Mouse (Mus musculus): ENCODE data around the gene March7. TPM values are rescaled to one million over a fixed set of nuclear protein-coding genes. Genes with fewer than 3 reads are reported as not detected.
A peak's percentile ranks its signal among the peaks of the same experiment; 100 is the strongest.

Gene March7
- polyA plus RNA-seq, 2 experiments: 59.7 to 77.8 TPM

DNA sequence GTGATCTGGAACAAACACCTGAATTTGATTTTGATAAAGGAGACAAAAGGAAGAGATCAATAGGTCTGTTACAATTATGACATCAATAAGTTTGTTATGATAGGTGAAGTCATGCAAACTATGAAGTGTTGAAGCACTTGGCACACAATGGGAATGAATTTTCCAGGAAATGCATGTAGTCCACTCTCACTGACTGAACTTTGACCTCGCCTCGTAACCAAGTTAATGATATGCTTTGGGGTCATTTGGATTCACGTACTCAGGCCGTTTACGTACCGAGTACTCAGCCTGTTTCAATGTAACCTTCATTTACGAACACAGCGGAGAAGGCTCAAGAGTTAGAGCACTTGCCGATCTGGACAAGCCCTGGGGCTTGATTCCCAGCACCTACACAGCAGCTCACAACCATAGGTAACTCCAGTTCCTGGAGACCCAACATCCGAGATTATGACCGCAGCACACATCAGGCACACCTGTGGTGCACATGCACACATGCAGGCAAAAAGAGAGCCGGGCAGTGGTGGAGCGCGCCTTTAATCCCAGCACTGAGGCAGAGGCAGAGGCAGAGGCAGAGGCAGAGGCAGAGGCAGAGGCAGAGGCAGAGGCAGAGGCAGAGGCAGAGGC is 60.3 kb downstream of the March7 start:
- no peak overlapping the region for H3K4me3 ChIP-seq (replicated peaks; ENCODE audit: low read length)
- H3K27me3 ChIP-seq (ENCODE audit: control insufficient read depth, insufficient read depth, low read length): no peaks in the 10 kb centered on the region
- peaks cover 7% of the 10 kb centered on the region for H3K4me1 ChIP-seq (ENCODE audit: control insufficient read depth, insufficient read depth, low read length)
- DNase-seq (ENCODE audit: low spot score): no peak
- WGBS: 91% methylated on average over 14 of the region's 14 CpGs
- TF ChIP-seq POLR2A (IDR thresholded peaks at IDR 0.05; ENCODE audit: borderline replicate concordance, extremely low read depth, insufficient read depth, insufficient read length): no peak
- H3K4me2 ChIP-seq (replicated peaks; ENCODE audit: low read depth, low read length, severe bottlenecking): no peak overlapping the region
- H3K9ac ChIP-seq (ENCODE audit: low read depth, low read length, severe bottlenecking): no peak overlapping the region
- ATAC-seq (ENCODE audit: low FRiP score, low read depth): no peak
- no peaks in the 10 kb centered on the region for H3K36me3 ChIP-seq (ENCODE audit: control insufficient read depth, insufficient read depth, low read length)
- H3K9me3 ChIP-seq (ENCODE audit: control insufficient read depth, low read length): no peaks in the 10 kb centered on the region
- no peak overlapping the region for H3K27ac ChIP-seq (replicated peaks; ENCODE audit: low read depth, low read length)

DNA sequence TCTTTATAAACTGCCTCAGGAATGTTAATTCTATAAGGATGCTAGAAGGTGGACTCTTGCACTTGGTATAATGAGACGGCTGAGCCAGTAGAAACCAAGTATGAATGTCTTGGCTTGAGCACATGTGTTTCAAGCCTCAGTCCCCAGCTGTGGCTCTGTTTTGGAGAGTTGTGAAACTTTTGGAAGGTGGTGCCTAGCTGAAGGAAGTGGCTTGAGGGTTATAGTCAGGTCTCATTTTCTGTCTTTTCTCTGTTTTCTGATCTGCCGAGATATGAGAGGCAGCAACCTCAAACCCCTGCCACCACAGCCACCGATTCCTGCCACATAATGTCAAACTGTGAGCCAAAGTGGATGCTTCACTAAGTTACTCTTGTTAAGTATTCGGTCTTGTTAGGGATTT is 68.9 kb downstream of the March7 start:
- 90% methylated on average over 4 of the region's 4 CpGs for WGBS
- Histone ChIP-seq H3K4me1 (ENCODE audit: control insufficient read depth, insufficient read depth, low read length) (peaks cover 5% of the 10 kb centered on the region), H3K4me3 (replicated peaks; ENCODE audit: low read length) (no peak overlapping the region), H3K27ac (replicated peaks; ENCODE audit: low read depth, low read length) (no peak overlapping the region), H3K4me2 (replicated peaks; ENCODE audit: low read depth, low read length, severe bottlenecking) (no peak overlapping the region), H3K27me3 (ENCODE audit: control insufficient read depth, insufficient read depth, low read length) (no peaks in the 10 kb centered on the region), H3K9me3 (ENCODE audit: control insufficient read depth, low read length) (no peaks in the 10 kb centered on the region), H3K36me3 (ENCODE audit: control insufficient read depth, insufficient read depth, low read length) (no peaks in the 10 kb centered on the region), H3K9ac (ENCODE audit: low read depth, low read length, severe bottlenecking) (no peak overlapping the region)
- no peak for TF ChIP-seq POLR2A (IDR thresholded peaks at IDR 0.05; ENCODE audit: borderline replicate concordance, extremely low read depth, insufficient read depth, insufficient read length)
- ATAC-seq (ENCODE audit: low FRiP score, low read depth) (no peak), DNase-seq (ENCODE audit: low spot score) (no peak)

DNA sequence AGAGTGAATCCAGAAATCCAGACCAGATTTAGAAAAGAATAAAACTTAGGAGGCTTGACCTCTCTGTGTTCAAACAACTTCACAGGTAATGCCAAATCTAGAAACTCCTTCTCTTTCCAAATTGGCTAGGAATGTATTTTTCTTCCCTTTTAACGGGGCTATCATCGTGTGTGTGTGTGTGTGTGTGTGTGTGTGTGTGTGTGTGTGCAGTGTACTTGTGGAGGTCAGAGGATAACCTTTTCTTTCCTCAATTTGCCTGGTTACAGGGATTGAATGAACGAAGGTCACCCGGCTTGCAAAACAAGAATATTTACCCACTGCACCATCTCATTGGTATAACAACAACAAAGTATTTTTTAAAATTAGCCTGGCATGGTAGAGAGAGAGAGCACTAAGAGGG is 72.9 kb downstream of the March7 start:
- Histone ChIP-seq H3K36me3 (ENCODE audit: control insufficient read depth, insufficient read depth, low read length) (no peaks in the 10 kb centered on the region), H3K4me1 (ENCODE audit: control insufficient read depth, insufficient read depth, low read length) (peaks cover 7% of the 10 kb centered on the region), H3K27ac (replicated peaks; ENCODE audit: low read depth, low read length) (no peak overlapping the region), H3K27me3 (ENCODE audit: control insufficient read depth, insufficient read depth, low read length) (no peaks in the 10 kb centered on the region), H3K4me2 (replicated peaks; ENCODE audit: low read depth, low read length, severe bottlenecking) (peak overlapping the region; percentile 95; the same call in 1 of the 2 replicates), H3K9me3 (ENCODE audit: control insufficient read depth, low read length) (no peaks in the 10 kb centered on the region), H3K9ac (ENCODE audit: low read depth, low read length, severe bottlenecking) (no peak overlapping the region), H3K4me3 (replicated peaks; ENCODE audit: low read length) (peak overlapping the region; percentile 50; the same call in 1 of the 2 replicates)
- TF ChIP-seq POLR2A (IDR thresholded peaks at IDR 0.05; ENCODE audit: borderline replicate concordance, extremely low read depth, insufficient read depth, insufficient read length): no peak
- DNase-seq (ENCODE audit: low spot score) (no peak), ATAC-seq (ENCODE audit: low FRiP score, low read depth) (no peak)
- WGBS: 73% methylated on average over 4 of the region's 4 CpGs

- Histone ChIP-seq H3K36me3 (ENCODE audit: control insufficient read depth, insufficient read depth, low read length) (no peaks in the 10 kb centered on the region), H3K4me1 (ENCODE audit: control insufficient read depth, insufficient read depth, low read length) (peaks cover 7% of the 10 kb centered on the region), H3K9me3 (ENCODE audit: control insufficient read depth, low read length) (no peaks in the 10 kb centered on the region), H3K27me3 (ENCODE audit: control insufficient read depth, insufficient read depth, low read length) (no peaks in the 10 kb centered on the region), H3K4me2 (replicated peaks; ENCODE audit: low read depth, low read length, severe bottlenecking) (peak overlapping the region; percentile 95), H3K4me3 (replicated peaks; ENCODE audit: low read length) (peak overlapping the region; percentile 50), H3K9ac (ENCODE audit: low read depth, low read length, severe bottlenecking) (peak overlapping the region; percentile 74), H3K27ac (replicated peaks; ENCODE audit: low read depth, low read length) (no peak overlapping the region)
- DNase-seq (ENCODE audit: low spot score): no peak
- ATAC-seq (ENCODE audit: low FRiP score, low read depth): peak; percentile 44; the same call in 1 of the 2 replicates
- no peak for TF ChIP-seq POLR2A (IDR thresholded peaks at IDR 0.05; ENCODE audit: borderline replicate concordance, extremely low read depth, insufficient read depth, insufficient read length)
- WGBS: 5% methylated on average over 9 of the region's 9 CpGs
Measured at GRCm38 (mm10) chr2:60283208-60283750, 73.6 kb downstream of the March7 start.

DNA sequence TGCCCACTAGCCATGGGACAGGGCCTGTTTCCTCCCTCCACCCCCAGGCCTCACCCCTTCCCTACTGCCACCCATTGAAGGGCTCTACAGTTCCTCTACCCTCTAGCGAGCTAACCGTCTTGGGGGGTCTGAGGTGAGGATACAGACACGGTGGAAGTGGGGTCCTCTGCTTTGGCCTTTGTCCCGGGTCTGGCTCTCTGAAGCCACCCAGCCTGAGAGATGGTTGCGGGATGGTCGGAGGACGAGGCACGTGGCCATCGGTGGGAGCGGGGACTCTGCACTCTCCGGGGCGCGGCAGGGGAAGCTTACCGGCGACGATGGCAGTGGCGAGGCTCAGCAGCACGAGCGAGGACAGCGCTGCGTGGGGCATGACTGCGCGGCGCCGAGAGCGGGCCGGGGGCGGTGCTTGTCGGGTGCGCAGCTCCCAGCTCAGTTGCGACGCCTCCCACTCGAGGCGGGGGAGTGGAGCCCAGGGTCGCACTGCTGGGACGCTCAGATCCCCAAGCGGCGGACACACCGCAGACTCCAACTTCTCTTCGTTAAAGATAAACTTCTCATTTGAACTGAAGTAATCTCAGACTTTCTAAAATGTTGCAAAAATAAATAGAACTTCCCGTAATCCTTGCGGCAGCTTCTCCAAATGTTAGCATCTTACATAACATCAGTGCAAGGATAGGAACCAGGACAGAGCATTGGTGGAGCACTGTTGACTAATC is 74.2 kb downstream of the March7 start:
- no peak for TF ChIP-seq POLR2A (IDR thresholded peaks at IDR 0.05; ENCODE audit: borderline replicate concordance, extremely low read depth, insufficient read depth, insufficient read length)
- WGBS: under 1% methylated on average over 40 of the region's 42 CpGs
- ATAC-seq (ENCODE audit: low FRiP score, low read depth) (peak; percentile 88), DNase-seq (ENCODE audit: low spot score) (peak; percentile 58)
- Histone ChIP-seq H3K9ac (ENCODE audit: low read depth, low read length, severe bottlenecking) (peak overlapping the region; percentile 74), H3K4me1 (ENCODE audit: control insufficient read depth, insufficient read depth, low read length) (peaks cover 7% of the 10 kb centered on the region), H3K27me3 (ENCODE audit: control insufficient read depth, insufficient read depth, low read length) (no peaks in the 10 kb centered on the region), H3K36me3 (ENCODE audit: control insufficient read depth, insufficient read depth, low read length) (no peaks in the 10 kb centered on the region), H3K4me3 (replicated peaks; ENCODE audit: low read length) (peak overlapping the region; percentile 50), H3K9me3 (ENCODE audit: control insufficient read depth, low read length) (no peaks in the 10 kb centered on the region), H3K27ac (replicated peaks; ENCODE audit: low read depth, low read length) (no peak overlapping the region), H3K4me2 (replicated peaks; ENCODE audit: low read depth, low read length, severe bottlenecking) (peak overlapping the region; percentile 95)

All from limb, embryonic 14.5 days (tissue).